Mouse (Mus musculus) heart, adult 2 months (tissue): Measurements from ENCODE around the gene Cep41.

Experiments
- CTCF ChIP-seq: fragments of 200-600 bp; IDR thresholded peaks from 2 replicates; pipeline ENCODE4 v1.8.1; 2022; ENCODE audit warnings: antibody characterized with exemption, mild to moderate bottlenecking, moderate library complexity
- EP300 ChIP-seq: fragments of 200-500 bp; IDR thresholded peaks from 2 replicates; pipeline ENCODE4 v1.6.1; 2011; ENCODE audit warnings: low read depth, low read length, control low read depth; ENCODE audit not compliant: insufficient read depth
- POLR2A ChIP-seq: fragments of 200-500 bp; IDR thresholded peaks from 2 replicates; pipeline ENCODE4 v1.6.1; 2011; ENCODE audit warnings: mild to moderate bottlenecking, low read depth, low read length, control low read depth; ENCODE audit not compliant: insufficient read depth

DNA sequence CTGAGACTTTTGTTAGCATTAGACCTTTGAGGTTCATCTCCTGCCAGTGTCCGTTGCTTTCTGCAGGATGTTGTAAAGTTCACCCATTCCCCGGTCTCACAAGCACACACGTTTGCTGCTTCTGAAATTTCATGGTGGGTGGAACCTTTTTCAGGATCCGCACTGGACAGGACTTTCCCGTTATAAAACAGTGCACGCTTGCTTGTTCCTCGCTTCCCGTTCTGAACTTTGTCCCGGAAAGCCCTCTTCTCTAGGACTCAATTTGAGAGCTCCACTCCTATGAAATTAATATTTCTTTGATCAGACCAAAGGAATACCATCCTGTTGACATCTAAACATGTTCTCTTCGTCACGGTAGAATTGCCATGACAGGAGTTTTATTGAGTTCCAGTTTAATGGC lies 20.3 kb upstream of the Cep41 start:
- no peak for TF ChIP-seq POLR2A
- no peak for TF ChIP-seq CTCF
- TF ChIP-seq EP300 = no peak
